Mouse (Mus musculus) MEL (cell line): ENCODE measurements around the gene Fam57a. TPM values are rescaled to one million over a fixed set of nuclear protein-coding genes. Genes with fewer than 3 reads are reported as not detected.
A peak's percentile ranks its signal among the peaks of the same experiment; 100 is the strongest.

Experiments
- DNase-seq: peaks from one replicate; pipeline ENCODE4 v3.0.0; 2011; ENCODE audit warnings: low read depth, low spot score
- H3K27ac ChIP-seq: 2 replicates; pipeline ENCODE4 v1.5.1; 2012; ENCODE audit warnings: low read depth, mild to moderate bottlenecking, control low read depth, low read length, moderate library complexity; ENCODE audit not compliant: control insufficient read depth
- H3K27me3 ChIP-seq, 2 experiments: fragments of 150-350 bp in 1 of 2; sonication (generic) in 1 of 2; 2 replicates each; pipeline ENCODE4 v1.6.1; 2012; ENCODE audit warnings: low read length in 2 of 2, mild to moderate bottlenecking in 2 of 2, improper control_type of control experiment in 1 of 2, moderate library complexity in 1 of 2; ENCODE audit not compliant: insufficient read depth in 2 of 2, control insufficient read depth in 1 of 2
- H3K36me3 ChIP-seq, 2 experiments: 2 replicates each; pipeline ENCODE4 v1.6.1; 2012 to 2014; ENCODE audit warnings: low read length in 2 of 2, improper control_type of control experiment in 1 of 2, inconsistent platforms in 1 of 2, mild to moderate bottlenecking in 1 of 2; ENCODE audit not compliant: insufficient read depth in 2 of 2, control insufficient read depth in 1 of 2
- H3K4me1 ChIP-seq, 2 experiments: fragments of 150-350 bp in 1 of 2; sonication (generic) in 1 of 2; 2 replicates each; pipeline ENCODE4 v1.6.1; 2012; ENCODE audit warnings: low read length in 2 of 2, improper control_type of control experiment in 1 of 2, mild to moderate bottlenecking in 1 of 2; ENCODE audit not compliant: insufficient read depth in 2 of 2, control insufficient read depth in 1 of 2
- H3K4me3 ChIP-seq, 2 experiments: fragments of 150-350 bp in 1 of 2; sonication (generic) in 1 of 2; 2 replicates each; pipeline ENCODE4 v1.5.1; 2012; ENCODE audit warnings: low read depth in 2 of 2, low read length in 2 of 2, mild to moderate bottlenecking in 2 of 2, moderate library complexity in 2 of 2, control low read depth in 1 of 2, improper control_type of control experiment in 1 of 2; ENCODE audit not compliant: control insufficient read depth in 1 of 2, insufficient read depth in 1 of 2
- H3K79me2 ChIP-seq: 2 replicates; pipeline ENCODE4 v1.6.1; 2012; ENCODE audit warnings: mild to moderate bottlenecking, low read length, moderate library complexity; ENCODE audit not compliant: control insufficient read depth, poor library complexity, insufficient read depth
- H3K9ac ChIP-seq: 2 replicates; pipeline ENCODE4 v1.6.1; 2012; ENCODE audit warnings: low read depth, mild to moderate bottlenecking, control low read depth, low read length, moderate library complexity; ENCODE audit not compliant: control insufficient read depth, poor library complexity, severe bottlenecking
- H3K9me3 ChIP-seq: fragments of 150-350 bp; sonication (generic); replicated peaks from 2 replicates; pipeline ENCODE4 v1.6.1; 2012; ENCODE audit warnings: mild to moderate bottlenecking, low read length, improper control_type of control experiment, moderate library complexity; ENCODE audit not compliant: insufficient read depth
- BHLHE40 ChIP-seq: IDR thresholded peaks from 2 replicates; pipeline ENCODE4 v1.6.1; 2012; ENCODE audit warnings: low read depth, mild to moderate bottlenecking, inconsistent platforms, low read length, improper control_type of control experiment, borderline replicate concordance
- CHD1 ChIP-seq: IDR thresholded peaks from 2 replicates; pipeline ENCODE4 v1.6.1; 2012; ENCODE audit warnings: low read depth, mild to moderate bottlenecking, inconsistent platforms, low read length, improper control_type of control experiment
- CHD2 ChIP-seq: IDR thresholded peaks from 2 replicates; pipeline ENCODE4 v1.6.1; 2011; ENCODE audit warnings: low read length, improper control_type of control experiment
- CTCF ChIP-seq, 3 experiments: IDR thresholded peaks in 2 of 3; conservative IDR thresholded peaks in 1 of 3; 2 replicates each; pipeline ENCODE4 v1.5.1; 2011 to 2012; ENCODE audit warnings: low read length in 3 of 3, low read depth in 2 of 3, mild to moderate bottlenecking in 2 of 3, improper control_type of control experiment in 1 of 3, inconsistent platforms in 1 of 3, mixed read lengths in 1 of 3, moderate library complexity in 1 of 3; ENCODE audit not compliant: control insufficient read depth in 1 of 3, insufficient read depth in 1 of 3, poor library complexity in 1 of 3, severe bottlenecking in 1 of 3
- ELF1 ChIP-seq: IDR thresholded peaks from 2 replicates; pipeline ENCODE4 v1.6.1; 2014; ENCODE audit warnings: low read depth, mild to moderate bottlenecking, inconsistent platforms, low read length, improper control_type of control experiment, moderate library complexity
- EP300 ChIP-seq, 2 experiments: IDR thresholded peaks; 2 replicates each; pipeline ENCODE4 v1.6.1; 2011; ENCODE audit warnings: improper control_type of control experiment in 2 of 2, low read length in 2 of 2, low read depth in 1 of 2, mild to moderate bottlenecking in 1 of 2
- ETS1 ChIP-seq: IDR thresholded peaks from 2 replicates; pipeline ENCODE4 v1.6.1; 2012; ENCODE audit warnings: low read depth, mild to moderate bottlenecking, inconsistent platforms, low read length, improper control_type of control experiment, moderate library complexity
- GABPA ChIP-seq: IDR thresholded peaks from 2 replicates; pipeline ENCODE4 v1.6.1; 2012; ENCODE audit warnings: low read depth, mild to moderate bottlenecking, inconsistent platforms, low read length, improper control_type of control experiment, moderate library complexity
- GATA1 ChIP-seq: IDR thresholded peaks from 2 replicates; pipeline ENCODE4 v1.6.1; 2011; ENCODE audit warnings: low read depth, low read length, improper control_type of control experiment
- HCFC1 ChIP-seq: IDR thresholded peaks from 2 replicates; pipeline ENCODE4 v1.6.1; 2012; ENCODE audit warnings: low read depth, mild to moderate bottlenecking, inconsistent platforms, low read length, improper control_type of control experiment, moderate library complexity
- JUND ChIP-seq: IDR thresholded peaks from 2 replicates; pipeline ENCODE4 v1.6.1; 2011; ENCODE audit warnings: low read depth, mild to moderate bottlenecking, improper control_type of control experiment, low read length
- KAT2A ChIP-seq: conservative IDR thresholded peaks from 2 replicates; pipeline ENCODE4 v1.6.1; 2012; ENCODE audit warnings: low read depth, low read length, improper control_type of control experiment, inconsistent platforms
- MAFK ChIP-seq: IDR thresholded peaks from 2 replicates; pipeline ENCODE4 v1.6.1; 2011; ENCODE audit warnings: low read depth, mild to moderate bottlenecking, low read length, improper control_type of control experiment, borderline replicate concordance
- MAX ChIP-seq: IDR thresholded peaks from 2 replicates; pipeline ENCODE4 v1.6.1; 2011; ENCODE audit warnings: low read length, improper control_type of control experiment
- MAZ ChIP-seq: IDR thresholded peaks from 2 replicates; pipeline ENCODE4 v1.6.1; 2012; ENCODE audit warnings: low read depth, mild to moderate bottlenecking, inconsistent platforms, low read length, improper control_type of control experiment
- MEF2A ChIP-seq: IDR thresholded peaks from 2 replicates; pipeline ENCODE4 v1.6.1; 2014; ENCODE audit warnings: low read depth, mild to moderate bottlenecking, inconsistent platforms, low read length, improper control_type of control experiment; ENCODE audit not compliant: poor library complexity, insufficient replicate concordance, severe bottlenecking; ENCODE audit errors: extremely low read depth
- MXI1 ChIP-seq: IDR thresholded peaks from 2 replicates; pipeline ENCODE4 v1.6.1; 2011; ENCODE audit warnings: mild to moderate bottlenecking, low read depth, low read length, improper control_type of control experiment
- MYB ChIP-seq: IDR thresholded peaks from 2 replicates; pipeline ENCODE4 v1.6.1; 2011; ENCODE audit warnings: mild to moderate bottlenecking, low read depth, low read length, improper control_type of control experiment
- MYC ChIP-seq: IDR thresholded peaks from 2 replicates; pipeline ENCODE4 v1.6.1; 2011; ENCODE audit warnings: low read depth, mild to moderate bottlenecking, low read length, improper control_type of control experiment, moderate library complexity
- NELFE ChIP-seq: IDR thresholded peaks from 2 replicates; pipeline ENCODE4 v1.6.1; 2011; ENCODE audit warnings: low read depth, low read length, improper control_type of control experiment
- NRF1 ChIP-seq: IDR thresholded peaks from 2 replicates; pipeline ENCODE4 v1.6.1; 2014; ENCODE audit warnings: low read depth, mild to moderate bottlenecking, inconsistent platforms, low read length, improper control_type of control experiment, moderate library complexity; ENCODE audit not compliant: poor library complexity, insufficient read depth, severe bottlenecking
- POLR2A ChIP-seq, 2 experiments: IDR thresholded peaks; 2 replicates each; pipeline ENCODE4 v1.6.1; 2011 to 2012; ENCODE audit warnings: low read length in 2 of 2, mild to moderate bottlenecking in 2 of 2, control low read depth in 1 of 2, improper control_type of control experiment in 1 of 2, low read depth in 1 of 2, moderate library complexity in 1 of 2; ENCODE audit not compliant: control insufficient read depth in 1 of 2, insufficient read depth in 1 of 2, poor library complexity in 1 of 2
- POLR2AphosphoS2 ChIP-seq: IDR thresholded peaks from 2 replicates; pipeline ENCODE4 v1.6.1; 2011; ENCODE audit warnings: low read length, improper control_type of control experiment
- POLR2AphosphoS5 ChIP-seq: IDR thresholded peaks from 2 replicates; pipeline ENCODE4 v1.6.1; 2012; ENCODE audit warnings: low read depth, borderline replicate concordance, mild to moderate bottlenecking, inconsistent platforms, low read length, moderate library complexity, mixed read lengths
- RAD21 ChIP-seq: IDR thresholded peaks from 2 replicates; pipeline ENCODE4 v1.6.1; 2011; ENCODE audit warnings: mild to moderate bottlenecking, low read depth, low read length, improper control_type of control experiment
- RCOR1 ChIP-seq: IDR thresholded peaks from 2 replicates; pipeline ENCODE4 v1.6.1; 2012; ENCODE audit warnings: low read depth, mild to moderate bottlenecking, inconsistent platforms, low read length, improper control_type of control experiment
- SIN3A ChIP-seq: IDR thresholded peaks from 2 replicates; pipeline ENCODE4 v1.6.1; 2012; ENCODE audit warnings: low read length, improper control_type of control experiment, inconsistent platforms
- SMC3 ChIP-seq: IDR thresholded peaks from 2 replicates; pipeline ENCODE4 v1.6.1; 2011; ENCODE audit warnings: low read depth, low read length, improper control_type of control experiment
- TBP ChIP-seq: IDR thresholded peaks from 2 replicates; pipeline ENCODE4 v1.8.0; 2011; ENCODE audit warnings: low read depth, low read length, improper control_type of control experiment
- TCF12 ChIP-seq: IDR thresholded peaks from 2 replicates; pipeline ENCODE4 v1.6.1; 2014; ENCODE audit warnings: low read depth, mild to moderate bottlenecking, inconsistent platforms, low read length, improper control_type of control experiment, moderate library complexity
- UBTF ChIP-seq: IDR thresholded peaks from 2 replicates; pipeline ENCODE4 v1.6.1; 2012; ENCODE audit warnings: low read depth, mild to moderate bottlenecking, inconsistent platforms, low read length, improper control_type of control experiment, moderate library complexity, borderline replicate concordance; ENCODE audit not compliant: insufficient read depth
- USF1 ChIP-seq: IDR thresholded peaks from 2 replicates; pipeline ENCODE4 v1.6.1; 2014; ENCODE audit warnings: low read depth, mild to moderate bottlenecking, inconsistent platforms, low read length, improper control_type of control experiment, moderate library complexity
- USF2 ChIP-seq, 2 experiments: IDR thresholded peaks; 2 replicates each; pipeline ENCODE4 v1.6.1; 2011 to 2012; ENCODE audit warnings: improper control_type of control experiment in 2 of 2, low read length in 2 of 2, borderline replicate concordance in 1 of 2, inconsistent platforms in 1 of 2, low read depth in 1 of 2, mild to moderate bottlenecking in 1 of 2; ENCODE audit not compliant: insufficient read depth in 1 of 2
- ZC3H11A ChIP-seq: IDR thresholded peaks from 2 replicates; pipeline ENCODE4 v1.6.1; 2012; ENCODE audit warnings: low read depth, mild to moderate bottlenecking, inconsistent platforms, low read length, improper control_type of control experiment
- ZKSCAN1 ChIP-seq: IDR thresholded peaks from 2 replicates; pipeline ENCODE4 v1.6.1; 2012; ENCODE audit warnings: low read depth, mild to moderate bottlenecking, inconsistent platforms, low read length, improper control_type of control experiment, moderate library complexity
- ZMIZ1 ChIP-seq: IDR thresholded peaks from 2 replicates; pipeline ENCODE4 v1.6.1; 2012; ENCODE audit warnings: low read depth, mild to moderate bottlenecking, inconsistent platforms, low read length, improper control_type of control experiment, moderate library complexity
- ZNF384 ChIP-seq: IDR thresholded peaks from 2 replicates; pipeline ENCODE4 v1.6.1; 2012; ENCODE audit warnings: low read depth, mild to moderate bottlenecking, inconsistent platforms, low read length, improper control_type of control experiment
- polyA plus RNA-seq, 2 experiments: library from polyadenylated mRNA; stranded (reverse) in 1 of 2; unstranded in 1 of 2; fragments of >175 nt in 1 of 2; fragments of >200 nt in 1 of 2; gene quantifications; 2 replicates each; pipeline versions ENCODE4 v1.2.1 to v1.2.4; 2012; ENCODE audit warnings: low replicate concordance in 2 of 2, low read depth in 1 of 2; ENCODE audit not compliant: insufficient read length in 2 of 2, insufficient read depth in 1 of 2, missing spikeins in 1 of 2
- total RNA-seq: library from RNA; depleted of rRNA; stranded (reverse); fragments of 300-350 nt; gene quantifications from 2 replicates; pipeline ENCODE4 v1.2.3, GENCODE M21; 2012

The Fam57a gene
- total and polyA plus RNA-seq, 3 experiments, result 8.5 to 8.8 TPM; not detected in 1

DNA sequence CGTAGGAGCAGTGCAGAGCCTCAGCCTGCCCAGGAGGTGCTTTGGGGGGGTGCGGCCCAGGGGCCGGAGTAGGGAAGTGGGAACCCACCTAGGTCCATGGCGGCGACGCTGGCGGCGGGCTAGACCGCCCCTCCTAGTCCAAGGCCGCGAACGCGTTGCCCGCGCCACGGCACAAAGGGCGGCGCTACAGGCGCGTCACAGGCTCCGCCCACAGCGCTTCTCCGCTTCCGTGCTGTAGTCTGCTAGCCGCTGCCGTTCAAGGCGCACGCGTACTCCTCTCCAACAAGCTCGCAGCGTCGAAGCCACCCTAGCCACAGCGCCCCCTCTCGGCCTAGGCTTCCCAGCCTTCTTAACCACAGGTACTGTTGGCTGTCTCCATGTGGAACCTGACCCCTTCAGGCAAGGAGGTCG is 37.9 kb downstream of the Fam57a start, which contains the start of the genes Dbil5 and Gemin4:
Gene Dbil5 (plus strand): TSS at position 219 of the 411 bp plus-strand sequence.
Gene Gemin4 (minus strand): TSS at position 275 of the 411 bp plus-strand sequence.
- Histone ChIP-seq H3K27ac (peak within 1 kb of the TSS; percentile 70), H3K36me3 (peaks cover 0 to 9% of the 10 kb centered on the region in 2 experiments; a peak in 2 of 4 replicates), H3K9ac (peak within 1 kb of the TSS; percentile 93), H3K27me3 (no peaks in the 10 kb centered on the region), H3K4me3 (peak within 1 kb of the TSS; percentile 66 to 78), H3K79me2 (peaks cover 9% of the 10 kb centered on the region), H3K4me1 (peaks cover 2 to 15% of the 10 kb centered on the region in 2 experiments; a peak in 3 of 4 replicates), H3K9me3 (no peaks in the 10 kb centered on the region)
- DNase-seq, result peak; percentile 100
- TF ChIP-seq CHD2 (no peak), KAT2A (no peak; the same call in 1 of the 2 replicates), HCFC1 (peak; percentile 79), MYB (no peak), RCOR1 (no peak), POLR2AphosphoS2 (peak; percentile 79; the same call in 1 of the 2 replicates), MXI1 (peak; percentile 86), USF1 (no peak), CHD1 (no peak), GATA1 (no peak), NELFE (peak; percentile 99), MYC (0 out of 2 replicates have a peak, but pooled peaks have one; percentile 74), USF2 (IDR thresholded peaks at IDR 0.05; ENCODE audit: borderline replicate concordance in 1 of 2, insufficient read depth in 1 of 2, low read depth in 1 of 2, low read length in 2 of 2) (no peak), POLR2A (IDR thresholded peaks at IDR 0.05; ENCODE audit: control insufficient read depth in 1 of 2, insufficient read depth in 1 of 2, low read depth in 1 of 2, low read length in 2 of 2, poor library complexity in 1 of 2) (peak; percentile 94 to 97), ZC3H11A (no peak), MAX (peak; percentile 82; the same call in 1 of the 2 replicates), UBTF (no peak), BHLHE40 (no peak; the same call in 1 of the 2 replicates), ETS1 (no peak), JUND (no peak), MAZ (peak; percentile 14; the same call in 1 of the 2 replicates), RAD21 (peak; percentile 31), ZKSCAN1 (no peak), ZMIZ1 (peak; percentile 96; the same call in 1 of the 2 replicates), MAFK (no peak), POLR2AphosphoS5 (no peak), TBP (peak; percentile 87), ZNF384 (no peak), EP300 (IDR thresholded peaks at IDR 0.05; ENCODE audit: low read depth in 1 of 2, low read length in 2 of 2) (no peak), TCF12 (0 out of 2 replicates have a peak, but pooled peaks have one; percentile 29), GABPA (no peak), SIN3A (peak; percentile 58; the same call in 1 of the 2 replicates), ELF1 (peak; percentile 92), NRF1 (peak; percentile 82), CTCF (IDR thresholded peaks at IDR 0.05 in 2 of 3, conservative IDR thresholded peaks at IDR 0.05 in 1 of 3; ENCODE audit: control insufficient read depth in 1 of 3, insufficient read depth in 1 of 3, low read depth in 2 of 3, low read length in 3 of 3, poor library complexity in 1 of 3, severe bottlenecking in 1 of 3) (peak; percentile 93 to 98 (median 95)), MEF2A (no peak), SMC3 (peak; percentile 68)
